Mouse (Mus musculus): ENCODE data around the gene Gng8.

Gene Gng8

GRCm38 (mm10) chr7:16911904-16912303, 20.3 kb downstream of the Gng8 start:
- no peak for DNase-seq

- no peak for DNase-seq
Observed at GRCm38 (mm10) chr7:16912360-16912759, 20.8 kb downstream of the Gng8 start.

- DNase-seq = peak; percentile 69
Observed at GRCm38 (mm10) chr7:16913806-16914452, 22.3 kb downstream of the Gng8 start.

GRCm38 (mm10) chr7:16914453-16915343, 23.1 kb downstream of the Gng8 start:
- DNase-seq = no peak

GRCm38 (mm10) chr7:16915461-16916340, 24.1 kb downstream of the Gng8 start:
- DNase-seq = peak; percentile 65

- peak; percentile 73 for DNase-seq
Observed at GRCm38 (mm10) chr7:16916342-16917265, 25.0 kb downstream of the Gng8 start.

GRCm38 (mm10) chr7:16917447-16917846, 25.9 kb downstream of the Gng8 start:
- DNase-seq = no peak

- peak; percentile 73 for DNase-seq
Observed at GRCm38 (mm10) chr7:16918014-16918413, 26.4 kb downstream of the Gng8 start.

GRCm38 (mm10) chr7:16918670-16919069, 27.1 kb downstream of the Gng8 start:
- DNase-seq = no peak

GRCm38 (mm10) chr7:16919395-16920149, 28.0 kb downstream of the Gng8 start:
- DNase-seq = peak; percentile 68

GRCm38 (mm10) chr7:16920150-16920579, 28.6 kb downstream of the Gng8 start:
- DNase-seq = peak; percentile 59

GRCm38 (mm10) chr7:16920818-16921791, 29.5 kb downstream of the Gng8 start:
- peak; percentile 72 for DNase-seq

GRCm38 (mm10) chr7:16921881-16922335, 30.3 kb downstream of the Gng8 start:
- DNase-seq = peak; percentile 69

GRCm38 (mm10) chr7:16922360-16922973, 30.9 kb downstream of the Gng8 start:
- DNase-seq = peak; percentile 81

GRCm38 (mm10) chr7:16923283-16924036, 31.9 kb downstream of the Gng8 start:
- peak; percentile 86 for DNase-seq

- peak; percentile 100 for DNase-seq
Observed at GRCm38 (mm10) chr7:16924037-16924834, 32.6 kb downstream of the Gng8 start, which contains the start of gene Calm3. Gene Calm3 (minus strand): TSS chr7:16924114.

- DNase-seq = no peak
Observed at GRCm38 (mm10) chr7:16928341-16928740, 36.8 kb downstream of the Gng8 start.
